Comparison of ENCODE assay signal across 28 mouse cellular contexts in the genomic region with DNA sequence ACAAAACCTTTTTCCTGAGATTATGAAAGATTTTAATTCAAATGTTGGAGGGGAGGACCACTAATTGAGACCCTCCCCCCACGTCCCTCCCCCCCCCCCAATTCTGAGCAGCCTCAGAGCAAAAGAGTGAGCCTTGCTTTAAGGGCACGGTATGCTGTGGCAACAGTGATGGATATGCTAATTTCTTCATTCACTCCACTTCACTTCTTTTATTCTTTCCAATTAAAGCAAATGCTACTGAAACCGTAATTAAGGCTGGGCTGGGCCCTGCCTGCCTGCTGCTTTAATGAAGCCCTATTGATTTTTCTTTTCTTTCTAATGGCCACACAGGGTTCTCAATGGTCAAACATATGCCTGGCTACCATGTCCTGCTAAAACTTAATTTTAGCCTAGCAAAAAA.
DNase-seq lines count a peak whose midpoint lies in the region; ATAC-seq lines count a peak whose summit lies in the region.
"Had no signal": no experiment of that assay in that cellular context is flagged by ENCODE, and none has a peak within 500 bp of the region (broad histone marks: within the 10 kb centered on the region; RNA-seq: fewer than 3 reads in every experiment).

No protein-coding gene starts in this region.

- H3K27me3 ChIP-seq in forebrain, embryonic 11.5 days (ENCODE audit: control insufficient read depth, insufficient read depth, low read length) = peaks cover 63% of the 10 kb centered on the region
- H3K27me3 ChIP-seq in forebrain, embryonic 10.5 days (ENCODE audit: poor library complexity, severe bottlenecking) = peaks cover 100% of the 10 kb centered on the region
- H3K27me3 ChIP-seq in neural tube, embryonic 13.5 days = peaks cover 33% of the 10 kb centered on the region
- H3K27me3 ChIP-seq in forebrain, embryonic 16.5 days (replicated peaks; ENCODE audit: control insufficient read depth, insufficient read depth, low read length) = peaks cover 64% of the 10 kb centered on the region

- 10% methylated on average over 3 of the region's 3 CpGs for WGBS in forebrain, embryonic 11.5 days
- 18% methylated on average over 3 of the region's 3 CpGs for WGBS in forebrain, embryonic 10.5 days
- WGBS in neural tube, embryonic 13.5 days = 16% methylated on average over 3 of the region's 3 CpGs
- under 1% methylated on average over 3 of the region's 3 CpGs for WGBS in forebrain, embryonic 16.5 days

- ATAC-seq in forebrain, embryonic 11.5 days (replicated peaks; ENCODE audit: low FRiP score) = peak; percentile 69
- peak; percentile 61; the same call in 1 of the 2 replicates for ATAC-seq in neural tube, embryonic 13.5 days (ENCODE audit: low read depth)
- peak; percentile 77 for ATAC-seq in forebrain, embryonic 16.5 days
- ATAC-seq: activated CD4-positive, CD25-positive, alpha-beta regulatory T cell, adult 4 months; hindbrain, postnatal 0 days; intestine, postnatal 0 days had no signal

- H3K4me1 ChIP-seq in forebrain, embryonic 11.5 days (replicated peaks; ENCODE audit: control insufficient read depth, insufficient read depth, low read length) = peaks cover 6% of the 10 kb centered on the region
- peaks cover 31% of the 10 kb centered on the region for H3K4me1 ChIP-seq in forebrain, embryonic 10.5 days
- H3K4me1 ChIP-seq in neural tube, embryonic 13.5 days (replicated peaks) = peaks cover 28% of the 10 kb centered on the region
- H3K4me1 ChIP-seq in forebrain, embryonic 16.5 days (replicated peaks; ENCODE audit: control insufficient read depth, insufficient read depth, low read length) = peaks cover 20% of the 10 kb centered on the region
- H3K4me1 ChIP-seq: heart, embryonic 13.5 days had no signal

- H3K27ac ChIP-seq in forebrain, embryonic 11.5 days (ENCODE audit: low read depth, low read length) = no peak overlapping the region
- H3K27ac ChIP-seq in forebrain, embryonic 10.5 days = no peak overlapping the region
- no peak overlapping the region for H3K27ac ChIP-seq in neural tube, embryonic 13.5 days (replicated peaks)
- no peak overlapping the region for H3K27ac ChIP-seq in forebrain, embryonic 16.5 days (ENCODE audit: low read length)
- H3K27ac ChIP-seq: embryonic facial prominence, embryonic 10.5 days; embryonic facial prominence, embryonic 13.5 days; gastrocnemius, adult 2 months; heart, adult 2 months; heart, embryonic 10.5 days; heart, embryonic 13.5 days; hindbrain, embryonic 13.5 days; hindbrain, postnatal 0 days had no signal

- H3K36me3 ChIP-seq in forebrain, embryonic 11.5 days (ENCODE audit: control insufficient read depth, insufficient read depth, low read length) = no peaks in the 10 kb centered on the region
- H3K36me3 ChIP-seq in forebrain, embryonic 10.5 days (replicated peaks) = no peaks in the 10 kb centered on the region
- H3K36me3 ChIP-seq in neural tube, embryonic 13.5 days = no peaks in the 10 kb centered on the region
- H3K36me3 ChIP-seq in forebrain, embryonic 16.5 days (ENCODE audit: control insufficient read depth, insufficient read depth) = no peaks in the 10 kb centered on the region
- H3K36me3 ChIP-seq: embryonic facial prominence, embryonic 10.5 days; embryonic facial prominence, embryonic 13.5 days; heart, embryonic 10.5 days; heart, embryonic 13.5 days; hindbrain, embryonic 13.5 days had no signal

- H3K9me3 ChIP-seq in forebrain, embryonic 11.5 days (ENCODE audit: control insufficient read depth, low read length) = no peaks in the 10 kb centered on the region
- no peaks in the 10 kb centered on the region for H3K9me3 ChIP-seq in forebrain, embryonic 10.5 days
- H3K9me3 ChIP-seq in neural tube, embryonic 13.5 days = no peaks in the 10 kb centered on the region
- no peaks in the 10 kb centered on the region for H3K9me3 ChIP-seq in forebrain, embryonic 16.5 days (ENCODE audit: control insufficient read depth, low read length)
- H3K9me3 ChIP-seq: embryonic facial prominence, embryonic 10.5 days; embryonic facial prominence, embryonic 13.5 days; heart, embryonic 10.5 days; heart, embryonic 13.5 days; hindbrain, embryonic 13.5 days had no signal

- peak; percentile 51 for DNase-seq in forebrain, embryonic 11.5 days (ENCODE audit: low spot score)
- no peak for DNase-seq in forebrain, embryonic 10.5 days (ENCODE audit: extremely low spot score, low spot score)
- DNase-seq in neural tube, embryonic 10.5 days (ENCODE audit: extremely low spot score, low spot score) = no peak
- DNase-seq in cerebellum, postnatal 4 days (ENCODE audit: low spot score in 2 of 2) = no peak
- no peak for DNase-seq in cerebellum, adult 8-10 months
- DNase-seq in gastrocnemius, adult 8-10 months (ENCODE audit: low spot score in 2 of 2) = no peak
- DNase-seq: adrenal gland, adult 8-10 months; adrenal gland, postnatal 25 days; cerebellum, adult 18-20 months; cerebellum, adult 9-11 months; cerebellum, postnatal 25 days; embryo, embryonic 11 days; gastrocnemius, adult 2 months; gastrocnemius, postnatal 36 days; heart, adult 2 months; heart, postnatal 14 days; kidney, adult 2 months had no signal

- no peak overlapping the region for H3K4me3 ChIP-seq in forebrain, embryonic 11.5 days (ENCODE audit: low read depth, low read length)
- H3K4me3 ChIP-seq in forebrain, embryonic 10.5 days = no peak overlapping the region
- H3K4me3 ChIP-seq in neural tube, embryonic 13.5 days = no peak overlapping the region
- no peak overlapping the region for H3K4me3 ChIP-seq in forebrain, embryonic 16.5 days (replicated peaks; ENCODE audit: low read length)
- H3K4me3 ChIP-seq: embryonic facial prominence, embryonic 10.5 days; embryonic facial prominence, embryonic 13.5 days; erythroblast, embryonic 14.5 days; gastrocnemius, adult 2 months; heart, adult 2 months; heart, embryonic 10.5 days; heart, embryonic 13.5 days; hindbrain, embryonic 13.5 days had no signal

- no peak overlapping the region for H3K4me2 ChIP-seq in forebrain, embryonic 11.5 days (ENCODE audit: low read depth, low read length, severe bottlenecking)
- no peak overlapping the region for H3K4me2 ChIP-seq in neural tube, embryonic 13.5 days
- no peak overlapping the region for H3K4me2 ChIP-seq in forebrain, embryonic 16.5 days (ENCODE audit: low read length)
- H3K4me2 ChIP-seq: embryonic facial prominence, embryonic 13.5 days; heart, embryonic 13.5 days; hindbrain, embryonic 13.5 days had no signal

- no peak overlapping the region for H3K9ac ChIP-seq in forebrain, embryonic 11.5 days (ENCODE audit: low read length)
- H3K9ac ChIP-seq in neural tube, embryonic 13.5 days = no peak overlapping the region
- H3K9ac ChIP-seq in forebrain, embryonic 16.5 days (replicated peaks; ENCODE audit: low read depth, low read length) = no peak overlapping the region
- H3K9ac ChIP-seq: embryonic facial prominence, embryonic 13.5 days; heart, embryonic 13.5 days; hindbrain, embryonic 13.5 days had no signal
